ENCODE assay signal across 9 mouse cellular contexts in the genomic region with DNA sequence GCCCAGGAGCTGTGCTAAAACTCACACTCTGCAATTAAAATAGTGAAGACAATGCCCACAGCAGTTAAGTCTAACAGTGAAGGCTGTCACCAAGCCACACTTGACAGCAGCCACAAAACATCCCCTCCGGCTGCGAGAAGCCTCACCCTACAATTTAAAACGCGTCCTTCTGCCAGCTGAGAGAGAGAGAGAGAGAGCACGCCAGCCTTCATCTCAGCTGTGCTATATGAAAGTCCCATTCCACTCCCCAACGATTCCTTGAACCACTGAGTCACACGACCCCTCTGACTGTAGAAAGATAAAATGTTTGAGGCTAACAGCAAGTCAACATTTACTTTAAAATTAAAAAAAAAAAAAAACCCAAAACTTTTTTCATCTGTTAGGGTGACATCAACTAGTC. TPM values are rescaled to one million over a fixed set of nuclear protein-coding genes. Genes with fewer than 3 reads are reported as not detected.
A peak's percentile ranks its signal among the peaks of the same experiment; 100 is the strongest.
DNase-seq lines count a peak whose midpoint lies in the region; ATAC-seq and TF ChIP-seq lines count a peak whose summit lies in the region.
"Had no signal": no experiment of that assay in that cellular context is flagged by ENCODE, and none has a peak within 500 bp of the region (broad histone marks: within the 10 kb centered on the region; RNA-seq: fewer than 3 reads in every experiment).

No protein-coding gene starts in this region.

- 0 out of 2 replicates have a peak overlapping the region, but pooled peaks have one; percentile 1 for H3K4me2 ChIP-seq in lung, embryonic 14.5 days
- peak overlapping the region; percentile 78 for H3K4me2 ChIP-seq in hindbrain, embryonic 13.5 days

- H3K9me3 ChIP-seq in lung, embryonic 14.5 days (ENCODE audit: low read depth, low read length) = no peaks in the 10 kb centered on the region
- no peaks in the 10 kb centered on the region for H3K9me3 ChIP-seq in forebrain, embryonic 10.5 days
- no peaks in the 10 kb centered on the region for H3K9me3 ChIP-seq in hindbrain, embryonic 13.5 days

- TF ChIP-seq CTCF in lung, embryonic 14.5 days (IDR thresholded peaks at IDR 0.05; ENCODE audit: low read depth) = no peak
- TF ChIP-seq CTCF in lung, adult 2 months (IDR thresholded peaks at IDR 0.05; ENCODE audit: insufficient read depth, low read length) = no peak

- WGBS in lung, embryonic 14.5 days = 59% methylated on average over 7 of the region's 7 CpGs
- WGBS in forebrain, embryonic 10.5 days = 90% methylated on average over 7 of the region's 7 CpGs
- 43% methylated on average over 7 of the region's 7 CpGs for WGBS in hindbrain, embryonic 13.5 days
- 63% methylated on average over 7 of the region's 7 CpGs for WGBS in lung, adult 2 months

- TF ChIP-seq POLR2A in lung, adult 2 months (IDR thresholded peaks at IDR 0.05; ENCODE audit: borderline replicate concordance, extremely low read depth, low read depth, low read length) = no peak

- DNase-seq in lung, embryonic 14.5 days = no peak
- DNase-seq in lung, postnatal 14 days = no peak
- no peak for DNase-seq in forebrain, embryonic 10.5 days (ENCODE audit: extremely low spot score, low spot score)
- peak; percentile 25 to 34 for DNase-seq in natural killer cell, adult 2 months (ENCODE audit: low spot score in 2 of 2)
- no peak for DNase-seq in lung, adult 2 months
- DNase-seq in kidney, postnatal 10 days = no peak
- DNase-seq: gastrocnemius, postnatal 36 days had no signal

- peaks cover 20% of the 10 kb centered on the region for H3K4me1 ChIP-seq in lung, embryonic 14.5 days (ENCODE audit: insufficient read depth)
- peaks cover 84% of the 10 kb centered on the region for H3K4me1 ChIP-seq in forebrain, embryonic 10.5 days
- peaks cover 69% of the 10 kb centered on the region for H3K4me1 ChIP-seq in hindbrain, embryonic 13.5 days (replicated peaks)
- peaks cover 19% of the 10 kb centered on the region for H3K4me1 ChIP-seq in lung, adult 2 months (ENCODE audit: control insufficient read depth, insufficient read depth, low read length)

- H3K9ac ChIP-seq in lung, embryonic 14.5 days = no peak overlapping the region
- H3K9ac ChIP-seq in hindbrain, embryonic 13.5 days = peak overlapping the region; percentile 36; the same call in 1 of the 2 replicates

- no peak for ATAC-seq in lung, embryonic 14.5 days (ENCODE audit: insufficient read depth)
- no peak for ATAC-seq in hindbrain, embryonic 13.5 days (ENCODE audit: low FRiP score)
- ATAC-seq in erythroblast, adult 5-6 weeks (replicated peaks; ENCODE audit: low FRiP score, poor library complexity, severe bottlenecking) = no peak

- peak overlapping the region; percentile 54; the same call in 1 of the 2 replicates for H3K27ac ChIP-seq in lung, embryonic 14.5 days (ENCODE audit: low read depth)
- peak overlapping the region; percentile 75; the same call in 1 of the 2 replicates for H3K27ac ChIP-seq in forebrain, embryonic 10.5 days
- peak overlapping the region; percentile 27; the same call in 1 of the 2 replicates for H3K27ac ChIP-seq in hindbrain, embryonic 13.5 days

- H3K27me3 ChIP-seq in lung, embryonic 14.5 days (ENCODE audit: insufficient read depth, low read length) = no peaks in the 10 kb centered on the region
- H3K27me3 ChIP-seq in forebrain, embryonic 10.5 days (ENCODE audit: poor library complexity, severe bottlenecking) = no peaks in the 10 kb centered on the region
- H3K27me3 ChIP-seq in hindbrain, embryonic 13.5 days = no peaks in the 10 kb centered on the region

- H3K36me3 ChIP-seq in lung, embryonic 14.5 days (ENCODE audit: insufficient read depth) = peaks cover 15% of the 10 kb centered on the region; the same call in 1 of the 2 replicates
- H3K36me3 ChIP-seq in forebrain, embryonic 10.5 days (replicated peaks) = peaks cover 48% of the 10 kb centered on the region
- peaks cover 11% of the 10 kb centered on the region; the same call in 1 of the 2 replicates for H3K36me3 ChIP-seq in hindbrain, embryonic 13.5 days

- H3K4me3 ChIP-seq in lung, embryonic 14.5 days (ENCODE audit: low read depth, low read length) = no peak overlapping the region
- peak overlapping the region; percentile 18; the same call in 1 of the 2 replicates for H3K4me3 ChIP-seq in forebrain, embryonic 10.5 days
- peak overlapping the region; percentile 91; the same call in 1 of the 2 replicates for H3K4me3 ChIP-seq in hindbrain, embryonic 13.5 days
- no peak overlapping the region for H3K4me3 ChIP-seq in lung, adult 2 months (replicated peaks; ENCODE audit: extremely low read depth, low read depth, low read length)

RNA-seq across cellular contexts. Expression of a gene that starts 3.4 kb away (rescaled TPM):
- polyA plus RNA-seq in lung, embryonic 14.5 days (2014; fragmentation: Nextera tagmentation; extraction: Ambion mirVana) = 34.8 and 39.3 TPM in 2 replicates
- 50.8 and 51.2 TPM in 2 replicates for polyA plus RNA-seq in forebrain, embryonic 10.5 days (2016; fragmentation: Nextera tagmentation; extraction: Ambion mirVana)
- 79.3 and 84.7 TPM in 2 replicates for polyA plus RNA-seq in hindbrain, embryonic 13.5 days (2015; fragmentation: Nextera tagmentation; extraction: Ambion mirVana)
- total RNA-seq in erythroblast, adult 5-6 weeks (2015; ENCODE audit: low replicate concordance) = 14.4 and 27.9 TPM in 2 replicates
- 6.8 and 7.9 TPM in 2 replicates for total RNA-seq in erythroblast, adult 5-6 weeks (2017; ENCODE audit: low replicate concordance)
- polyA plus RNA-seq in lung, adult 2 months (2012; rRNA removed) = 36.6 and 39.3 TPM in 2 replicates

RNA-seq across cellular contexts. Expression of a gene that starts 55.3 kb away (rescaled TPM):
- 9.1 and 9.3 TPM in 2 replicates for polyA plus RNA-seq in lung, embryonic 14.5 days (2014; fragmentation: Nextera tagmentation; extraction: Ambion mirVana)
- polyA plus RNA-seq in forebrain, embryonic 10.5 days (2016; fragmentation: Nextera tagmentation; extraction: Ambion mirVana) = 7.7 and 11.1 TPM in 2 replicates
- polyA plus RNA-seq in hindbrain, embryonic 13.5 days (2015; fragmentation: Nextera tagmentation; extraction: Ambion mirVana) = 21.4 and 25.5 TPM in 2 replicates
- 1.9 and 5.2 TPM in 2 replicates for total RNA-seq in erythroblast, adult 5-6 weeks (2015; ENCODE audit: low replicate concordance)
- total RNA-seq in erythroblast, adult 5-6 weeks (2017; ENCODE audit: low replicate concordance) = 4.9 and 10.3 TPM in 2 replicates
- 31.9 and 36.4 TPM in 2 replicates for polyA plus RNA-seq in lung, adult 2 months (2012; rRNA removed)

Comparison
In these comparisons a context has a peak if more than half of its experiments do, and no peak if none do; other contexts are left out.
1. DNase-seq: peak in natural killer cell, adult 2 months (2 of 2); none in lung, embryonic 14.5 days (single experiment), lung, postnatal 14 days (single experiment), forebrain, embryonic 10.5 days (single experiment), lung, adult 2 months (single experiment) and kidney, postnatal 10 days (single experiment).
2. H3K4me3 ChIP-seq: peak in forebrain, embryonic 10.5 days (single experiment) and hindbrain, embryonic 13.5 days (single experiment); none in lung, embryonic 14.5 days (single experiment) and lung, adult 2 months (single experiment).
3. Peak in every context shown above with its lines, with median percentiles within 50 percentile points of each other: H3K27ac ChIP-seq.